Mouse (Mus musculus) heart, adult 2 months (tissue): ENCODE measurements around the gene Fgfr2. TPM values are rescaled to one million over a fixed set of nuclear protein-coding genes. Genes with fewer than 3 reads are reported as not detected.

Experiments used
- DNase-seq, 2 experiments: peaks; one replicate each; pipeline ENCODE4 v3.0.0; 2021
- H3K27ac ChIP-seq: fragments of 200-600 bp; 2 replicates; pipeline ENCODE4 v1.8.1; 2022
- H3K27me3 ChIP-seq: fragments of 200-500 bp; 2 replicates; pipeline ENCODE4 v1.6.1; 2012; ENCODE audit warnings: mild to moderate bottlenecking, low read length, inconsistent platforms, mixed read lengths; ENCODE audit not compliant: control insufficient read depth, insufficient read depth
- H3K36me3 ChIP-seq: fragments of 200-500 bp; 2 replicates; pipeline ENCODE4 v1.6.1; 2012; ENCODE audit warnings: low read length, inconsistent platforms; ENCODE audit not compliant: control insufficient read depth, insufficient read depth
- H3K4me1 ChIP-seq: fragments of 200-500 bp; 2 replicates; pipeline ENCODE4 v1.6.1; 2011; ENCODE audit warnings: low read length; ENCODE audit not compliant: control insufficient read depth, insufficient read depth
- H3K4me3 ChIP-seq: fragments of 200-600 bp; 2 replicates; pipeline ENCODE4 v1.8.1; 2022
- H3K79me2 ChIP-seq: fragments of 200-500 bp; replicated peaks from 2 replicates; pipeline ENCODE4 v1.6.1; 2012; ENCODE audit warnings: mild to moderate bottlenecking, inconsistent platforms, low read length, moderate library complexity, mixed read lengths; ENCODE audit not compliant: control insufficient read depth, insufficient read depth
- H3K9ac ChIP-seq: fragments of 200-500 bp; 2 replicates; pipeline ENCODE4 v1.6.1; 2012; ENCODE audit warnings: low read depth, mild to moderate bottlenecking, control low read depth, inconsistent platforms, low read length, mixed read lengths
- CTCF ChIP-seq: fragments of 200-600 bp; IDR thresholded peaks from 2 replicates; pipeline ENCODE4 v1.8.1; 2022; ENCODE audit warnings: antibody characterized with exemption, mild to moderate bottlenecking, moderate library complexity
- EP300 ChIP-seq: fragments of 200-500 bp; IDR thresholded peaks from 2 replicates; pipeline ENCODE4 v1.6.1; 2011; ENCODE audit warnings: low read depth, low read length, control low read depth; ENCODE audit not compliant: insufficient read depth
- POLR2A ChIP-seq: fragments of 200-500 bp; IDR thresholded peaks from 2 replicates; pipeline ENCODE4 v1.6.1; 2011; ENCODE audit warnings: mild to moderate bottlenecking, low read depth, low read length, control low read depth; ENCODE audit not compliant: insufficient read depth
- WGBS: fragments of 180-500 bp; shearing (Covaris S2); methylation state at CpG from one replicate; pipeline ENCODE4 v1.1.7; 2018; 5-methylcytosine and 5-hydroxymethylcytosine counted together
- intact Hi-C: fragments of 180-260 bp; cut with DNase I; formaldehyde crosslinking; loops from one replicate; pipeline ENCODE4 v1.15.1; 2025
- polyA plus RNA-seq: library from polyadenylated mRNA; depleted of rRNA; stranded (reverse); fragments of >200 nt; gene quantifications from 2 replicates; pipeline ENCODE4 v1.2.3, GENCODE M21; 2012
- total RNA-seq, 2 experiments: library from RNA; stranded (reverse); gene quantifications; 2 replicates each; pipeline ENCODE4 v1.2.3; 2021

The Fgfr2 gene
- total and polyA plus RNA-seq, 3 experiments = 1.1 to 2.0 (median 1.3) TPM

DNA sequence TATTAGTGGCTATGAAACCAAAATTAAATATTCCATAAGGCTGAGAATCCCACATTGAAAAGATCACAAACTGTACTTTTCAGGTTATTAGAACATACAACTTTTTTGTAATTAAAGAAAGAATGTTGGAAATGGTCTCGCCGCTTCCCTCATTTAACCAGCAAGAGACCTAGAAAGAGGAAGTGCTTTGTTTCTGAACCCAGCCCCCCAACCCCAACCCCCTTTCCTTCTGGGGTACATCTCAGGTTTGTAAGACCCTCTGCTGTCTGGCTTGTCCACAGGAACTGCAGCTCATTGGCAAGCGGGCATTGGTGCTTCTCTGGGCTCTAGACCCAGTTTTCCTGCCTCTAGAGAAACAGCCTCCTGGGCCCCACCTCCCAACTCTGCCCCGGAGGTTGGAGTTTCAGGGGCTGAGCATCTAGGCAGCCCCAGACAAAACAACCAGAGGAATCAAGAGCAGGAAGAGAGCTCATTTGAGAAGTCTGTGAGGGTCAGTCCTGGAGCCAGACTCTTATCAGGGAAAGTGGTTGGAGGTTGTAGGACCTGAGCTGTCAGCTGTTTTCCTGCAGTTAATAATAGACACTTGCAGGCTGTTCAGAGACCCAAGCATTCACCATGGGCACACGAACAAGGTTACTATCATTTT, 2174.5 kb downstream of the Fgfr2 start:
- Histone ChIP-seq H3K36me3 (no peaks in the 10 kb centered on the region), H3K79me2 (no peaks in the 10 kb centered on the region), H3K27me3 (no peaks in the 10 kb centered on the region), H3K4me1 (peaks cover 6% of the 10 kb centered on the region), H3K4me3 (peak overlapping the region; percentile 26; the same call in 1 of the 2 replicates), H3K27ac (peak overlapping the region; percentile 81), H3K9ac (no peak overlapping the region)
- WGBS = 25% methylated on average over 5 of the region's 5 CpGs
- TF ChIP-seq EP300 (0 out of 2 replicates have a peak, but pooled peaks have one; percentile 18), POLR2A (no peak), CTCF (no peak)
- intact Hi-C loops = loop anchor here (2.0 kb wide), 1 partner anchor 16 kb away; no protein-coding TSS in a partner anchor
- DNase-seq = peak; percentile 39 to 46

DNA sequence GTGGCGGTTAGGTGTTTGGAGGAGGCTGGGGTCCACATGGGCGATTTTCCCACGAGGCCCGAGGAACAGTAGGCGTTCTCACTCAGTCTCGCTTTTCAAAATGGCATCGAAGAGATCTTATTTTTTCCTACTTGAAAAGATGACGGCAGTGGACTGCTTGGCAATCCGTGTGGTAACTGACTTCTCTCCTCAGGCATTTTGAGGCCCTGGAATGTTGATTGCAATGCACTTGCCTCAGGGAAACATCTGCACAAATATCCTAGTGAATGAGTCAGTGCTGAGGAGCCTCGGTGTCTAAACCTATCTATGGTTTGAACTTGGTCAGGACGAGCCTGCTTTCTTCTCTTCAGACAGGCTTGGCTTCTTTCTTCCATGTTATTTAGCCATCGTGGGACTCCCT, 2176.8 kb downstream of the Fgfr2 start:
- no peaks in the 10 kb centered on the region for H3K27me3 ChIP-seq
- peaks cover 8% of the 10 kb centered on the region for H3K4me1 ChIP-seq
- DNase-seq = peak in 1 of 2 experiments; percentile 14
- H3K79me2 ChIP-seq = no peaks in the 10 kb centered on the region
- intact Hi-C loops = no loop called here
- no peak overlapping the region for H3K27ac ChIP-seq
- 75% methylated on average over 12 of the region's 12 CpGs for WGBS
- TF ChIP-seq CTCF (no peak), EP300 (no peak), POLR2A (no peak)
- H3K4me3 ChIP-seq = no peak overlapping the region
- no peaks in the 10 kb centered on the region for H3K36me3 ChIP-seq
- no peak overlapping the region for H3K9ac ChIP-seq

DNA sequence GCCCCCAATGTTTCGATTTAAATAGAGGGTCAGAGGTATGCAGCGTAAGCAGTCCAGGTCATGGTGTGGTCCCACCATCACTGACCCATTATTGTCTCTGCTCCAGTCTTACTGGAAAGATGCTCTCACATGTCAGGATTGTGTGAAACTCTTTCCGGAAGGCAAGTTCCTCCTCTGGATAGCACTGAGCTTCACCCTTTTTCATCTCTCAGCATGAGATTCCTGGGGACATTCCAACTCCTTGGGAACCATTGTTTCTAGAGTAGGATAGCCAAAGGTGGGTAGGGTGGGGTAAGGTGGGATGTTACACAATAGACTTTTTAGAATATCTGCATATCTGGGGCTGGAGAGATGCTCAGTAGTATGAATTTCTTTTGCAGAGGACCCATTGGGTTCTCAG, 2177.4 kb downstream of the Fgfr2 start:
- TF ChIP-seq CTCF = no peak
- no peak for TF ChIP-seq POLR2A
- no peak for TF ChIP-seq EP300
- 88% methylated on average over 3 of the region's 3 CpGs for WGBS
- no peaks in the 10 kb centered on the region for H3K36me3 ChIP-seq
- no peak overlapping the region for H3K4me3 ChIP-seq
- H3K27me3 ChIP-seq = no peaks in the 10 kb centered on the region
- no peak overlapping the region for H3K9ac ChIP-seq
- H3K4me1 ChIP-seq = peaks cover 8% of the 10 kb centered on the region
- intact Hi-C loops = no loop called here
- no peak for DNase-seq
- no peak overlapping the region for H3K27ac ChIP-seq
- H3K79me2 ChIP-seq = no peaks in the 10 kb centered on the region

DNA sequence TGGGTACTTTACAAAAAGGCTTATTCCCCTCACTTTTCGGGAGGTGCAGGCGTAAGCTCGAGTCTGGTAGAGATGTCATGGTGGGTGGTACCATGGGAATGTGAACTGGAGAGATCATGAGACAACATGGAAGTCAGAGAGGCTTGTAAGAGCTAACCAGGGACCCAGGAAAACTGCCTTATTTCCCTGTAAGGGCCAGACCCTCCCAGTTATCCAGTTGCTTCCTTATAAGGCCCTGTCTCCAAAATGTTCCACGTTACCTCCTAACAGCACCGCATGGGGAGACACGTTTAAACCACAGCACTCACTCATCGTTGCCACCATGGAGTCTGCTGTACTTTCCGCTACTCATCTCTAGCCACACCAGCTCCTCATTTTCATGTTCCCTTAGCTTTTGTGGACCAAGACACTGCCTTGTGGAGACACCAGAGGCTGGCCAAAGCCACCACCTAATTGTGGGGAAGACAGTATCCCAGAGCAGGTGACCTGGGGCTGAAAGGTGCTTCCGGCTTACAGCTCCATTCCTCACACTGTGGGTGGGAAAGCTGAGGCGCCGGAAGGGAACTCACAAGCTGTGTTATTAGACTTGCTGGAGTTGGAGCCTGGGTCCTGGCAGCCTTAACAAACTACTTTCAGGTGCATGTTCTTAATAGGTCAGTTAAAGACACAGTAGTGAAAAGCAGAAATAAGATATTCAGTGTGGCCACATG, 2178.2 kb downstream of the Fgfr2 start:
- no peaks in the 10 kb centered on the region for H3K27me3 ChIP-seq
- TF ChIP-seq EP300 (no peak), POLR2A (no peak), CTCF (no peak)
- 91% methylated on average over 11 of the region's 11 CpGs for WGBS
- H3K4me3 ChIP-seq = no peak overlapping the region
- no peak overlapping the region for H3K9ac ChIP-seq
- H3K36me3 ChIP-seq = no peaks in the 10 kb centered on the region
- H3K79me2 ChIP-seq = no peaks in the 10 kb centered on the region
- H3K27ac ChIP-seq = no peak overlapping the region
- peaks cover 8% of the 10 kb centered on the region for H3K4me1 ChIP-seq
- DNase-seq = peak in 1 of 2 experiments; percentile 10
- intact Hi-C loops = no loop called here

DNA sequence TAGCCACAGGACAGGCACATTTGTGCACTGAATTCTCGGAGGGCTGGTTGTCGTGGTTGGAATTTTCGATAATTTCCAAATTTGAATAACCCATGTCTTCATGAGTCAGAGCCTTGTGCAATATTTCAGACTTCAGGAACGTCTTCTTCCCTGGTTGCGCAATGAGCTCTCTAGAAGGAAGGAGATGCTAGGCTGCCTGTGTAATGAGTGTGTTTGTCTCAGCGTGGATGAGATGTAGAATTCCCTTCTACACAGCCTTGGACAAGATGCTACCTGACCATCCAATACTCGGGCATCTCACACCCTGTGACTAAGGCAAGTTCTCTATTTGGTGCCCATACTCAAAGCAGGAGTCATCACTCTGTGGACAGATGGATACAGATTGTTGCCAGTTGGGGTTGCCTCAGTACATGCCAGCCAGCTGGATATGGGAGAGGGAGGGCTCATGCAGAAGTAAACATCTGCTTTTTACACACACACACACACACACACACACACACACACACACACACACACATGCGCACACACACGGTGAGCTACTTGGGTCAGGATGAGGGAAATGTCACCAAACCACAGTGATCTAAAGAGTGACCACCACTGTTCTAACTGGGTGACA, 2179.8 kb downstream of the Fgfr2 start:
- TF ChIP-seq CTCF (no peak), EP300 (no peak), POLR2A (no peak)
- Histone ChIP-seq H3K79me2 (no peaks in the 10 kb centered on the region), H3K4me1 (peaks cover 7% of the 10 kb centered on the region), H3K4me3 (no peak overlapping the region), H3K27ac (no peak overlapping the region), H3K27me3 (no peaks in the 10 kb centered on the region), H3K9ac (no peak overlapping the region), H3K36me3 (no peaks in the 10 kb centered on the region)
- 77% methylated on average over 9 of the region's 9 CpGs for WGBS
- intact Hi-C loops = no loop called here
- DNase-seq = peak in 1 of 2 experiments; percentile 32
